Mouse (Mus musculus): ENCODE data around the gene Slc27a5.

Gene Slc27a5

DNA sequence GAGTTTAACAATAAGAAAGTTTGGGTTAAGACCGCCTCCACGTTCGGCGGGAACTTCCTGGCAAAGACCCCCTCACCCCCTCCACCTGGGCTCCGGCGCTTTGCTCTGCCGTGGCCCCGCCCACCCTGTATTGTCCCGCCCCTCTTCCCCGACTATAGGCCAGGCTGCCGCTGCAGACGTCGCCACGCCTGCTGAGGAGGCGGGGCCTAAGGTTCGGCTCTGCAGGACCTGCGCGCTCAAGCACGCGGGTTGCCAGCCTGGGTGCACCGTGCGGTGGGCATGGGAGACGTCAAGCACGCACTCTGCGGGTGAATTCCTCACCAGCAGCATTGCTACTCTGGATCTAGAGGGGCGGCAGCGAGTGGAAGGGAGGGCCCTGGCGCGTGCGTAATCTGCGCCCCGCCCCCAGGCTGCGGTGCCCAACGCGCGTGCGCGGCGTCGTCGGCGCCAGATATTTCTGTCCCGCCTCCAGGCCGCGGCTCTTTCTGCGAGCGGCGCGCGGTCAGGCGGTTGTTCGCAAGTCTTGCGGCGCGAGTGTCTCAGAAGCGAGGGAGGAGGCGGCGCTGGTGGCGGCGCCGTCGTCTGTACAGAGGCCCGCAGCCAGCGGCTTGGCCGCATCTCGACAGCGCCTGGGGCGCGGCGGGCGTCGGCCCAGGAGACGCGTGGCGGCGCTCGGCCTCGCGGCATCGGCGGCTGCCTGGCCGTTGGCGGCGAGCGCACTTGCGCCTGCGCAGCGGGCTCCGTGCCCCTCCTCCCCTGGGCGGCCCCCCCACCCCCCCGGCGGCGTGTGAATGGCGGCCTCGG lies 26.1 kb upstream of the Slc27a5 start:
- peak; percentile 95 to 97 for DNase-seq

DNA sequence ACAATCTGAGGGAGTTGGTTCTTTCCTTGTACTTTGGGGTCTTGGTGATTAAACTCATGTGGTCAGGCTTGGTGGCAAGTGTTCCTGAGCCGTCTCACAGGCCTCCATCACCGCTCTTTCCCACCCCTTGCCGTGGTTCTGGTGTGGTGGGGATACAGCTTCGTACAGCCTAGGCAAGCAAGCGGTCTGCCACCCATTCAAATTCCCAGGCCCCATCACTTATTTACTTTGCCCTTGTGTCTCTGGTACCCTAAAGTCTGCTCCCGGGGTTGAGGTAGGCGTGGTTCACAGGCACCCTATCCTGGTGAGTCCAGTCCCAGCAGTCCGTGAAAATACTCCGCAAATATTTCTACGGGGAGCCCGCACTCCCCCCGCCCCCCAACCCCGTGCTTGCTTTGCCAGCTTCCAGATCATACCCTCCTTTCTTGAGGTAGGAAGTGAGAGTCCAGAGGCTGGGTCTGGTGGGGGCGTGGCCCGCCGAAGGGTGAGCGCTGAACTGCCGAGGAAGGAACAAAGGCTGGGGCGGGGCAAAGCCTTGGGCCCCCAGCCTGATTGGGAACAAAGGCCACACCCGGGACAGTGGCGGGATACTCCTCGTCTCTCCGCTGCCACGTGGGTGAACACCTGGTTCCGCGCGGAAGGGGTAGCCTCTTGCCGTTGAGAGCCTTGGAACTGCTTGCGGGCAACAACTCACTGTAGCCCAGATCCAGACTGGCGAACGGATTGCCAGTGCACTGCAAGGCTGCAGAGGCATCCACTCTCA lies 25.0 kb upstream of the Slc27a5 start:
- peak; percentile 85 to 91 for DNase-seq

DNA sequence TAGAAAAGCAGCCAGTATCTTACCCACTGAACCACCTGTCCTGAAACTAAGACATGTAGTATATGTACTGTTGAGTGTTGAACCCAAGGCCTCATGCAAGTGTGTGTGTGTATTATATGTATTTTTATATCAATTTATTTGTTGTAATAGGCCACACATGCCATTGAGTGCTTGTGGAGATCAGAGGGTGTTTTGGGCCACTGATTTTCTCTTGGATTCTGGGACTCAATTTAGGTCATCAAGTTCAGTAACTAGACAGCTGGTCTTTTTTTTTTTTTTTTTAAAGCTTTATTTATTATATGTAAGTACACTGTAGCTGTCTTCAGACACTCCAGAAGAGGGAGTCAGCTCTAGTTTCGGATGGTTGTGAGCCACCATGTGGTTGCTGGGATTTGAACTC lies 17.2 kb upstream of the Slc27a5 start:
- DNase-seq = no peak

DNA sequence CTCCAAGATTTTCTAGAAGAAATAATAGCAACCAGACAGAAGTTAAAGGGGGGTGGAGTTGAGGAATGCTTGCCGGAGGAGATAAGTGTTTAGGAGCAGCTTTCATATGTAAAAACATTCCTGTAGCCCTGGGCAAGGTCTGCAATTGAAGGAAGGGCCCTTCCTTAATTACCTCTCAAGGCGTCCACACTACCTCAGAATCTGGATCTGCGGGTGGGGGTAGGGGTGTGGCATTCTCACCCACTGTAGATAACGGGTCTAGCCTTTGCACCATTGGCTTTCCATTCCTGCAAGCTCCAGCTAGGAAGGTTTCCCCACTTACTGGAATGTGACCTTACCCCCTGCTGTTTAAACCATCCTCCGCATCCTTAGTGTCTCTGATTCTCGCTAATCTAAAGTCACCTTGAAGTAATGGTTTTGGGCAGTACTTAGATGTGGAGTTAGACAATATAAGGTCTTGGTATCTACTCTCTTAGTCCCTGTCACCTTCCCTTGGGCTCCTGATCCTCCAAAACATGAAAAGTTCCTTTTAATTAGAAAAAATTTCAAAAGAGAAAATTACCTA lies 16.4 kb upstream of the Slc27a5 start:
- no peak for DNase-seq

DNA sequence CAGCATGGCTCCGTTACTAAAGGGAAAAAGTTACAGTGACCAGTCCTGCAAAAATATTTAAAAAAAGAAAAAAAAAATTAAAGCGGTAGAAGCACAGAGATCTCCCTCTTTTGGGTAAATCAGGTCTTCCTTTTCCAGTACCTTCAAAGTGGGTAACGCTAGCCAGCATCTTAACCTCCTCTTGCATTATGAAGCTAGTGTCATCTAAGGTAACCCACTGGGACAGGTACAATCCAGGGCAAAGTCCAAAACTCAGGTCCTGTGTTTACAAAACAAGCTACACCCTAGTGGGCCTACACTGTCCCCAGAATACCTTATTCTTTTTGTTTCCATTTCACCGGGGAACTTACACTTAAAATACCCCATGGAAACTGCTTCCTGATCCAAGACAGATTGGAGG lies 15.7 kb upstream of the Slc27a5 start:
- no peak for DNase-seq

DNA sequence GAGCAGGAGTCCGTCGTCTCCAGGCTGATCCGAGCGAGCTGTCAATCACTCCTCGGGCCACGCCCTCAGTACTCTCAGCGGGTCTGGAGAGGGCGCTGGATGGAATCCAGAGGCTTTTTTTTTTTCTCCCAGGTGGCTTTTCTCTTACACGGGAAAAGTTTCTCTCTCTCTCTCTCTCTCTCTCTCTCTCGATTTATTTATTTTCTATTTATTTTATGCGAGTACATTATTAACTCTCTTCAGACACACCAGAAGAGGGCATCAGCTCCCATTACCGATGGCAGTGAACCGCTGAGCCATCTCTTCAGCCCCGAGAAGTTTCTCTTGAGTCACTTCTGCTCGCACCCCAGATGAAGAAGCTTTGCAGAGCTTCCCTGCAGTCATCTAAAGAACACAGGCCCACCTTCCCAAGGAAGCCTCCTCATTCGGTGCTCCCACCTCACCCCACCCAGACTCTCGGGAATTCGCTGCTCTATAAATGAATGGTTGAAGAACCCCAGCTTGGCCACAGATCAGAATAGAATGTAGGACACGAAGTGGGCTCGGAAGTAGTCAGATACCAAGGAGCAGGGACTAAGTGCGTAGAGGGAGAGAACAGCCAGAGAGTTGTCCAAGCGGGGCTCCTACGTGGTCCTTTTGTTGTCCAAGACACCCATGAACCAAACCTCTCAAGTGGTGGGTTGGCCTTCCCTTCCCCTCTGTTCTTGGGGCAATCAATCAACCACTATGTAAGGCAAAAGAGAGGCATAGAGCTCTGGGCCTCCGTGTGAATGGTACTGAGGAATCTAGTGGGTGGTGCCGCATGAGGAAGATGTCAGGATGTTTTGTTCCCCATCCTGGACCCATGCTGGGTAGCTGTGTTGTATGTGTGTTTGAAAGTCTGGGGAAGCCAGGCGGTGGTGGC lies 12.3 kb upstream of the Slc27a5 start, which contains the start of gene Zbtb45:
TSS of gene Zbtb45 (minus strand) at position 30 of the 904 bp plus-strand sequence.
- DNase-seq = peak in 1 of 2 experiments; percentile 22

DNA sequence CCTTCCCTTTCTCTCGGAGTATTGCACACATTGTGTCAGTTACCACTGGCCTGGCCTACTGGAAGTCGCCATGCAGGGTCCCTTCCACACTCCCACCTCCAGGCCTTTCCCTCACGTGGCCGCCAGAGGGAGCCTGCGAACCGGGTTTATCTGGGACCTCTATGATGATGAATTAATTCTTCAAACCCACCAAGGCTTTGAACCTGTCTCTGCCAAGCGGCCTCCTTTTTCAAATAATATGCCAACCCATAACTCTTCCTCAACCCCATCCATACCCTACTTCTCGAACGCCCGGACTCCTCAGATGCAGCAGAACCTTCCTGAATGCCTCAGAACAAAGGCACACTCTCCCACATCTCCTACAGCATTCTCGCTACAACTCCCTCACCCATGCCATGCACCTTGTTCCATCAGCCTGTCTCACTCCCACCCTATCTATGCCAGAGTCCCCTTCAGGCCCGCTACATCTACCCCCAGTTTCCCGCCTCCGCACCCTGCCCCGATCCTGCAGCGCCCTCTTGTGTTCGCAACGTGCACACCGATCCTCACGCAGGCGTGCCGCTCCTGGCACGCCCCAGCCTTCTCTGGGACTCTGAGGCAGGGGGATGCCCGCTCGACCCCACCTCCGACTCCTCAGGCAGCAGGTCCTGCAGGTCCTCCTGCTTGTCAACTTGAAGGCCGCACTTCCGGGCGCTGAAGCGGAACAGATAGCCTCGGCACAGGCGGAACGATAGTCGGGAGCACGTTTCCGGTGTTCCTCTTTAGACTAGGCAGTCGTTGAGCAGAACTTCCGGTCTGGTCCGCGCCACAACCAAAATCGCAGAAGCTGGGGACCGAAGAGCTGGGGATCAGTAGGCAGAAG lies 11.4 kb upstream of the Slc27a5 start:
- DNase-seq = peak; percentile 94 to 96

DNA sequence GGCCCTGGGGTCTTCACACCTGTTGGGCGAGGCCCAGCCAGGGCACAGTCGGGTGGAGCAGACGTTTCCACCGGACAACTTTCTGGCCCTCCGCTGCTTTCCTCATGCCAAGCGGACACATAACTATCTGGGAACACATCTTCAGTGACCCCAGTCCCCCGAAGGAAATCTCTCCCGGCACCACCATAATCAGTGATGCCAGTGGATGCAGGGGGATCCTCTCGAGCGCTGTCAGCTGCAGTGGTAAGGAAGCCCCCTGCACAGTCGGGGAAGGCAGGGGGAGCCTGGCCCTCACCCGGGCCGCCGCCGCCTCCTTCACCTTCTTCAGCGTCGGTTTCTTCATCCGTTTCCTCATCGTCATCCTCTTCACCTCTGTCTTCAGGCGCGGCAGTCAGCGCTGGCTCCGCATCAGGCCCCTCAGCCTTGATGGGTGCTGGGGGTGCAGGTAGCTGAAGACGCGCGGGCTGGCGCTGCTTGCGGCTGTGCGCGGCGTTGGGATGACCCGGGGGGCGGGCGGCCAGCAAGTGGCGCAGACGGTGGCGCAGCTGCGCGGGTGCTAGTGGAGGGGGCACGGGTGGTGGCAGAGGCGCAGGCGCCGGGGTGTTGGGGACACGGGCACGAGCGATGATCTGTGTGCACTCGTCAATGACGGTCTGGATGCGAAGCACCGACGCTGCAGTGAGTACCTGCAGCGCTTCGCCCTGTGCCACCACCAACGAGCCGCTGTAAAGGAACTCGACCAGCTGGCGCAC lies 9.5 kb upstream of the Slc27a5 start:
- DNase-seq = peak in 1 of 2 experiments; percentile 10

DNA sequence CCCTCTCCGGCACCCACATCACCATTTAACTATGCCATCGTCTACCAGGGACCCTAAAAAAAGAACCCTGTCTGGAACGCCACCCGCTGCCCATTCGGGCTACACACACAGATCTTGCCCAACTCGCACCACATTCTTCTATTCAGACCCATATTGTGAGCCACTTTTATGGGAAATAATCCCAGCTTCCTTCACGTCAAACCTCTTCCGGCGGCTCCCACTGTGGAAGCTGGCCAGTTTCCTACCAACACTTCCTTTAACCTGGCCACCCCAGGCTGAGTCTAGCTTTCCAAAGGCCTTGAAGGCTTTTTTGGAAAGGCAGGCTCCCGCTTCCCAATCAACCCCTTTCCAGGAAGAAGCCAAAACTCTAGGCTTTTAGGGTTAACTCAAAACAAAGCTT lies 8.5 kb upstream of the Slc27a5 start:
- DNase-seq = peak in 1 of 2 experiments; percentile 40

DNA sequence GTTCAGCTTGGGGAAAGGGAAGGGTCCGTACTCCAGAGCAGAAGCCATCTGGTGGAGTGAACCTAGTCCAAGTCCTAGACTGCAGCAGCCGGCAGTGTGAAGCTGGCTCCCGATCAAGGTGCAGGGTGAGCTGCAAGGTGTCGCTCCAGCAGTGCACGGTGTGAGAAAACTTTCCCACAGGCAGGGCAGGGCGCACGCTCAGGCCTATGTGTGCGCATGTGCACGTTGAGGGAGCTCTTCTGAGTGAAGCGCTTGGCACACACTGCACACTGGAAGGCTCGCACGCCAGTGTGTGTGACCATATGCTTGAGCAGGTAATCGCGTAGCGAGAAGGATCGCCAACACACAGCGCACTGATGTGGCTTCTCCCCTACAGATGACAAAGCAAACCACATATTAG lies 8.0 kb upstream of the Slc27a5 start:
- no peak for DNase-seq

DNA sequence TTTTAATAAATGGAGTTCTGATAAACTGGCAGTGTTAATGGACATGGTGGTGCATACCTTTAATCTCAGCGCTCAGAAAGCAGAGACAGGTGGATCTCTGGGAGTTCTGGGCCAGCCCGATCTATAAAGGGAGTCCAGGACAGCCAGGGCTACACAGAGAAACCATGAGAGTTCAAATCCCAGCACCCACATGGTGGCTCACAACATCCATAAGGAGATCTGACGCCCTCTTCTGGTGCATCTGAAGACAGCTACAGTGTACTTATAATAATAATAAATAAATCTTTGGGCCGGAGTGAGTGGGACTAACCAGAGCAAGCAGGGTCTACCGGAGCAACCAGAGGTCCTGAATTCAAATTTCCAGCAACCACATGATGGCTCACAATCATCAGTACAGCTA lies 5.4 kb upstream of the Slc27a5 start:
- DNase-seq = no peak

DNA sequence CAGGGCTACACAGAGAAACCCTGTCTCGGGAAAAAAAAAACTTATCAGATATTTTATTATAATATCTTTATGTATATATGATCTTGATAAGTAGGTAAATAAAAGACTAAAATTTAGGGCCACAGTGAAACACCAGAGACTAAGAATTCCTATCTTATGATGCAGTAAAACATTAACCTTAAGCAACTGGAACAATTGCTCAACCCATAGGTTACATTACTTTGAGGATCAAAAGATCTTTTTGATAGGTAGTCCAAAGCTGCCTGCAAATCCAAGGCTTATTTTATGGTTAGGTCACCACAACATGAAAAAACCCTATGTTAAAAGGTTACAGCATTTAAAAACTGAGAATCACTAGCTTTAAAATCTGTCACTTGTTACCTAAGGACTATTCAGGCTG lies 3.6 kb upstream of the Slc27a5 start:
- no peak for DNase-seq

DNA sequence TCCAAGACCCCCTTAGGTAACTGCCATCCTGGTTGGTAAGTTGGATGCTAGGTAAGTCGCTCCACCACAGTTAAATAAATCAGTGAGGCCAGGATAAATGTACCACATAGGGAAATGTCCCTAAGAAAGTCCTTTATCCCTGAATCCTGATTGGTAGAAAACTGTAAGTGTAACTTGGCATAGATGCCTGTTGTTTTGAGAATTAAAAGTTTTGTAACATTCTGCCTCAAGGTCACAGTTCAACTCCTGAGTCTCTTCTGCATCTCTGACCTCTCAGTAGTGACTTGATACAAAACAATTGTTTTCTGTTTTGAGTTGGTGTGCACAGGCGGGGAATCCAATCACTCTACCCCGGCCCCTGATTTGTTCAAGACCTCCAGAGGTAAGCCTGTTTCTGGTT lies 859 bp upstream of the Slc27a5 start, which contains the start of gene Trim28:
TSS of gene Trim28 (plus strand) at position 264 of the 400 bp plus-strand sequence.
- no peak for DNase-seq

DNA sequence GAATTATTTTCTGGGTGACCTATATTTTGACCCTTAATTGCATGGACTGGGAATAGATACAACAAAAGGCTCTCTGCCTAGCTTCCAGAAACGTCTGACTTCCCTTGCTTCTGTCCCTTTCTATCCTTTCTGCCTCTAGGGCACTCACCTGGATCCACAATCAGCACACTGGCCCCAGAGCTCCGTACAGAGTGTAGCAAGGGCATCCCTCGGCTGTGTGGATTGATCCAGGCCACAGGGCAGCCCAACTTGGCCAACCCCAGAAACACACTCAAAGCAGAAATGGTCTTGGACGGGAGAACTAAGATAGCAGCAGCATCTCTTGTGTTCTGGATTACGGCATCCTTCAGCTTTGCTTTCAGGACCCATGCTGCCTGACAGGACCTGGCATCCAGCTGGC lies 762 bp downstream of the Slc27a5 start:
- DNase-seq = no peak

DNA sequence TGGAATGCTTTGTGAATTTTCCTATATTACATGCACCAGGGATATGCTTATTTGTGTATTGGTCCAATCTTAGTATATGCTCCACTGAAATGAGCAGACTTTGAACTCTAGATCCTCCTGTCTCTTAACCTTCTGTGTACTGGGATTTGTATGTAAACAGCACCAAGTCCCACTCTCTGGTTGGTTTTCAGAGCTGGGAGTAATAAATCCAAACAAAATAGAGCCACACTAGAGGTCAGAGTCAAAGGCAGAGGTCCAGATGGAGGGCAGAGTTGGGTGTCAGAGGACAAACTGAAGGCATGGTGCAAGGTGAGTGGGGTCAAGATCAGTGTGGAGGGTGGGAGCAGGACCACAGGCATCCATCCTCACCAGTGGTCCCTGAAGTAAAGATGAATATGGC lies 2.1 kb downstream of the Slc27a5 start:
- DNase-seq = no peak

DNA sequence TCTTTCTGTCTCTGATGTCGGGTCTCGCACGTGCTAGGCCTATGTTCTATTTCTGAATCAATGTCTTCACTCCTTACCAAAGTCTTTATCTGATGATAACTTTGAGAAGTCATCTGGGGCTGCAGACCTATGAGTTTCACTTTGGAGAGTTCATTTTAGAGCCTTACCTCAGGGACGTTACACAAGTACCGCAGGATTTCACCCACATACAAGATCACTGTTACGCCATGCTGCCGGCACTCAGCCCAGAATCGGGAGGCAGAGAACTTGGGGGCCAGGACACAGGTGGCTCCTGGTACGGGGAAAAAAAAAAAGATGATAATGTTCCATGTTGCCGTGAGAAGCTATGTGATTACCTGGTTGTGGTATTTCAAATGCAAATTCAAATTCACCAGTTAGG lies 4.8 kb downstream of the Slc27a5 start:
- no peak for DNase-seq

DNA sequence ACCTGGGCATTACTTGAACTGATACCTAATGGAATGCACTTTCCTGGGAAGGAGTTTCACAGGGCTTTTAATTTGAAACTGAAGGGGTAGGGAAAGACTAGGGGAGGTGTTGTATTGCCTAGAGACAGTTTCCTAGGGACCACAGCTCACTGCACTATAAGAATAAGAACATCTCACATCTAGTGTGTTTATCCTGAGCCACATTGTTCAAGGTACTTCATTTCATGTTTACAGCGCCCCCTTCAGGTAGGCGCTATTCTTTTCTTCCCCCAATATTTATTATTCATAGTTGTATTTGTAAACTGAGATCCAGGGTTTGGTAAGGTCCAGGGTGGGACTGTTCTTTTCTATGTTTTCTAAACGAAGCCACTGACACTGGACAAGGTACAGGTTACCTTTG lies 5.8 kb downstream of the Slc27a5 start:
- DNase-seq = peak in 1 of 2 experiments; percentile 38

DNA sequence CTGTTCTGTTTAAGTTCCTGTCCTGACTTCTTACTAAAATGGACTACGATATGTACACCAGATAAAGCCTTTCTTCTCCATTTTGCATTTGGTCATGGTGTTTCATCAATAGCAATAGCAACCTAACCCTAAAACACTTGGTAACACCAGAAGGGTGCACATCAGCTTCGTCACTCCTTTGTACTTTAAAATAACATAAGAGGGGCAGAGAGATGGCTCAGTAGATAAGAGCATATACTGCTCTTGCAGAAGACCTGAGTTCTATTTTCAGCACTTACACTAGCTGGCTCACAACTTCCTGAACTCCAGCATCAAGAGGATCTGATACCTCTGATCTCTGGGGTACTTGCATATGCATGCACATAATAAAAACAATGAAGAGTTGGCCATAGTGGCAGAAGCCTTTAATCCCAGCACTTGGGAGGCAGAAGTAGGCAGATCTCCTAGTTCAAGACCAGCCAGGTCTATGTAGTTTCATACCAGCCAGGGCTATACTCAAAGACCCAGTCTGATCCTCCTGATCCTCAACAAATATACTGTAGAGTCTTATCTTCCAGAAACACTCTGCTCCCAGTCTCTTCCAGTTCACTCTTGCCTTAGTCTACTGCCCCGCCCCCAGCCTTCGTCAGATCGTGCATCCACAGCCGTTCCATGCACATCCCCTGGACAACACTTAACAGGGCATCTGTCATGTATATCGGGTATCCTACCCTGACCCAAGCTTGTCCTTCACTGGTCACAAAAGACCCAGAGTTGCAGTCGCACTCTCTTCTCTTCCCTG lies 10.4 kb downstream of the Slc27a5 start:
- no peak for DNase-seq

DNA sequence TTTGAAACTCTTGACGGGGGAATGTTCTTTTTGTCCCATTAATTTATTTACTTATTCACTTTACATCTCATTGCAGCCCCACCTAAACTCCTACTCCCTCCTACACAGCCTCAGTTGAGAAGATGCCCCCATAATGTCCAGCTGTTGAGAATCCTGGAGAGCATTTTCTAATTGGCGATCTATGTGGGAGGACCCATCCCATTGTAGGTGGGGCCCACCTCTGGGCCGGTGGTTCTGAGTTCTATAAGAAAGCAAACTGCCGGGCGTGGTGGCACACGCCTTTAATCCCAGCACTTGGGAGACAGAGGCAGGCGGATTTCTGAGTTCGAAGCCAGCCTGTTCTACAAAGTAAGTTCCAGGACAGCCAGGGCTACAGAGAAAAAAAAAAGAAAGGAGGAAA lies 11.1 kb downstream of the Slc27a5 start:
- no peak for DNase-seq

DNA sequence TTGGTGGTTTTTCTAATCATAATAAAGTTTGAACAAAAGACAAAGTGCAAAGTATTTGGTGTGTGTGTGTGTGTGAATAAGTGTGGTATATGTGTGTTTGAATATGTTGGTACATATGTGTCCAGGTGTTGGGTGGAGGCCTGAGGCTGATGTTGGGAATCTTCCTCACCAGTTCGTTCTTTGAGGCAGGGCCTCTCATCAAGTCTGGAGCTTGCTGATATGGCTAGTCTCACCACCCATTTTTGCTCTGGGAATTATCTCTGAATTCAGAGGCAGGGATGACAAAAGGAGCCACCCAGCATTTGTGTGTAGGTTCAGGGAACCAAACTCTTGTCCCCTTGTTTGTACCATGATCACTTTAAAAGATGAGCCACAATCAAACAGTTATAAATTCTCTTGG lies 12.3 kb downstream of the Slc27a5 start:
- DNase-seq = no peak

Data from kidney, postnatal 4 days (tissue).